ENCODE assay signal across 15 mouse cellular contexts in genomic region chr8:124052568-124052967, GRCm38 (mm10). TPM values are rescaled to one million over a fixed set of nuclear protein-coding genes. Genes with fewer than 3 reads are reported as not detected.
DNase-seq lines count a peak whose midpoint lies in the region; ATAC-seq and TF ChIP-seq lines count a peak whose summit lies in the region.
"Had no signal": no experiment of that assay in that cellular context is flagged by ENCODE, and none has a peak within 500 bp of the region (broad histone marks: within the 10 kb centered on the region; RNA-seq: fewer than 3 reads in every experiment).

No protein-coding gene starts in this region.

- H3K4me2 ChIP-seq in kidney, embryonic 14.5 days (replicated peaks; ENCODE audit: low read depth, low read length) = no peak overlapping the region
- no peak overlapping the region for H3K4me2 ChIP-seq in liver, postnatal 0 days (ENCODE audit: low read depth, low read length)
- no peak overlapping the region for H3K4me2 ChIP-seq in liver, embryonic 12.5 days
- H3K4me2 ChIP-seq: forebrain, embryonic 13.5 days; heart, embryonic 11.5 days; hindbrain, embryonic 13.5 days had no signal

- H3K27ac ChIP-seq in kidney, embryonic 14.5 days (ENCODE audit: low read depth, low read length) = no peak overlapping the region
- no peak overlapping the region for H3K27ac ChIP-seq in liver, postnatal 0 days (ENCODE audit: low read depth)
- no peak overlapping the region for H3K27ac ChIP-seq in liver, embryonic 12.5 days
- H3K27ac ChIP-seq: forebrain, embryonic 10.5 days; forebrain, embryonic 13.5 days; gastrocnemius, adult 2 months; heart, adult 2 months; hindbrain, embryonic 13.5 days; hindbrain, postnatal 0 days had no signal

- H3K4me1 ChIP-seq in kidney, embryonic 14.5 days (ENCODE audit: control insufficient read depth, insufficient read depth, low read length) = no peaks in the 10 kb centered on the region
- no peaks in the 10 kb centered on the region for H3K4me1 ChIP-seq in liver, postnatal 0 days (ENCODE audit: insufficient read depth)
- H3K4me1 ChIP-seq in liver, embryonic 12.5 days = no peaks in the 10 kb centered on the region
- H3K4me1 ChIP-seq: forebrain, embryonic 13.5 days; hindbrain, embryonic 13.5 days had no signal

- H3K9me3 ChIP-seq in kidney, embryonic 14.5 days (ENCODE audit: control insufficient read depth, low read length) = no peaks in the 10 kb centered on the region
- no peaks in the 10 kb centered on the region for H3K9me3 ChIP-seq in liver, postnatal 0 days (ENCODE audit: low read length)
- no peaks in the 10 kb centered on the region for H3K9me3 ChIP-seq in liver, embryonic 12.5 days (replicated peaks)
- H3K9me3 ChIP-seq: forebrain, embryonic 10.5 days; forebrain, embryonic 13.5 days; hindbrain, embryonic 13.5 days had no signal

- ATAC-seq in kidney, embryonic 14.5 days (ENCODE audit: low FRiP score, low TSS enrichment) = 0 out of 2 replicates have a peak, but pooled peaks have one; percentile 4
- peak; percentile 87 for ATAC-seq in liver, postnatal 0 days
- no peak for ATAC-seq in liver, embryonic 12.5 days
- ATAC-seq in granulocyte monocyte progenitor cell, adult 5-6 weeks (replicated peaks; ENCODE audit: poor library complexity, severe bottlenecking) = no peak

- DNase-seq in heart, adult 11 months = peak; percentile 78
- DNase-seq in heart, adult 9 months (ENCODE audit: low spot score in 2 of 2) = no peak
- no peak for DNase-seq in kidney, adult 8-10 months
- no peak for DNase-seq in liver, postnatal 0 days
- no peak for DNase-seq in urinary bladder, adult 18-20 months (ENCODE audit: low spot score in 2 of 2)

- TF ChIP-seq CTCF in liver, postnatal 0 days (IDR thresholded peaks at IDR 0.05; ENCODE audit: low read depth) = no peak

- H3K9ac ChIP-seq in kidney, embryonic 14.5 days (ENCODE audit: low read depth, low read length) = no peak overlapping the region
- no peak overlapping the region for H3K9ac ChIP-seq in liver, postnatal 0 days (replicated peaks)
- no peak overlapping the region for H3K9ac ChIP-seq in liver, embryonic 12.5 days
- H3K9ac ChIP-seq: forebrain, embryonic 13.5 days; hindbrain, embryonic 13.5 days had no signal

- TF ChIP-seq EP300 in liver, postnatal 0 days (IDR thresholded peaks at IDR 0.05; ENCODE audit: low read depth) = no peak

- WGBS in kidney, embryonic 14.5 days = 46% methylated on average over 4 of the region's 4 CpGs
- WGBS in liver, postnatal 0 days (ENCODE audit: insufficient replicate concordance) = 63% methylated on average over 4 of the region's 4 CpGs
- WGBS in liver, embryonic 12.5 days (ENCODE audit: insufficient replicate concordance) = 56% methylated on average over 4 of the region's 4 CpGs

- no peaks in the 10 kb centered on the region for H3K27me3 ChIP-seq in kidney, embryonic 14.5 days (ENCODE audit: control insufficient read depth, insufficient read depth, low read length)
- H3K27me3 ChIP-seq in liver, postnatal 0 days (ENCODE audit: insufficient read depth, low read length) = no peaks in the 10 kb centered on the region
- H3K27me3 ChIP-seq in liver, embryonic 12.5 days (replicated peaks) = no peaks in the 10 kb centered on the region
- H3K27me3 ChIP-seq: forebrain, embryonic 13.5 days; hindbrain, embryonic 13.5 days had no signal

- H3K36me3 ChIP-seq in kidney, embryonic 14.5 days (ENCODE audit: control insufficient read depth, insufficient read depth, low read length) = peaks cover 14% of the 10 kb centered on the region; the same call in 1 of the 2 replicates
- peaks cover 1% of the 10 kb centered on the region for H3K36me3 ChIP-seq in liver, postnatal 0 days (replicated peaks; ENCODE audit: insufficient read depth, low read length)
- peaks cover 27% of the 10 kb centered on the region for H3K36me3 ChIP-seq in liver, embryonic 12.5 days

- H3K4me3 ChIP-seq in kidney, embryonic 14.5 days (ENCODE audit: low read length) = no peak overlapping the region
- no peak overlapping the region for H3K4me3 ChIP-seq in liver, postnatal 0 days (ENCODE audit: low read depth, low read length)
- no peak overlapping the region for H3K4me3 ChIP-seq in liver, embryonic 12.5 days
- H3K4me3 ChIP-seq: forebrain, embryonic 10.5 days; forebrain, embryonic 13.5 days; gastrocnemius, adult 2 months; heart, adult 2 months; hindbrain, embryonic 13.5 days had no signal

RNA-seq across cellular contexts. Expression of gene Urb2, which starts 31.3 kb away (rescaled TPM):
- 4.8 and 10.2 TPM in 2 replicates for polyA plus RNA-seq in kidney, embryonic 14.5 days (2014; fragmentation: Nextera tagmentation; extraction: Ambion mirVana)
- polyA plus RNA-seq in liver, postnatal 0 days (2015; fragmentation: Nextera tagmentation; extraction: Ambion mirVana) = 1.2 TPM in 2 replicates
- 5.9 and 7.2 TPM in 2 replicates for polyA plus RNA-seq in liver, embryonic 12.5 days (2016; fragmentation: Nextera tagmentation; extraction: Ambion mirVana)
- total RNA-seq in granulocyte monocyte progenitor cell, adult 5-6 weeks (2014; fragmentation: Nextera tagmentation) = 27.8 and 29.2 TPM in 2 replicates
- 23.6 and 27.2 TPM in 2 replicates for total RNA-seq in granulocyte monocyte progenitor cell, adult 5-6 weeks (2017)

RNA-seq across cellular contexts. Expression of gene Taf5l, which starts 31.4 kb away (rescaled TPM):
- polyA plus RNA-seq in kidney, embryonic 14.5 days (2014; fragmentation: Nextera tagmentation; extraction: Ambion mirVana) = 29.6 and 53.3 TPM in 2 replicates
- polyA plus RNA-seq in liver, postnatal 0 days (2015; fragmentation: Nextera tagmentation; extraction: Ambion mirVana) = 15.0 and 15.1 TPM in 2 replicates
- 47.2 and 48.0 TPM in 2 replicates for polyA plus RNA-seq in liver, embryonic 12.5 days (2016; fragmentation: Nextera tagmentation; extraction: Ambion mirVana)
- total RNA-seq in granulocyte monocyte progenitor cell, adult 5-6 weeks (2014; fragmentation: Nextera tagmentation) = 27.9 and 36.4 TPM in 2 replicates
- 33.9 and 37.4 TPM in 2 replicates for total RNA-seq in granulocyte monocyte progenitor cell, adult 5-6 weeks (2017)

Comparison
In these comparisons a context has a peak if more than half of its experiments do, and no peak if none do; other contexts are left out.
1. ATAC-seq: peak in kidney, embryonic 14.5 days (single experiment) and liver, postnatal 0 days (single experiment); none in liver, embryonic 12.5 days (single experiment) and granulocyte monocyte progenitor cell, adult 5-6 weeks (single experiment).